Mouse (Mus musculus) urinary bladder, postnatal 4 days (tissue): Measurements from ENCODE around the gene Auts2.

Experiments used
- DNase-seq, 2 experiments: peaks; one replicate each; pipeline ENCODE4 v3.0.0; 2021 to 2022; ENCODE audit warnings: low spot score in 2 of 2

Gene Auts2

GRCm38 (mm10) chr5:132388746-132389145 is 154.4 kb downstream of the Auts2 start:
- no peak for DNase-seq

- no peak for DNase-seq
Measured at GRCm38 (mm10) chr5:132385244-132385855, 157.8 kb downstream of the Auts2 start.

GRCm38 (mm10) chr5:132380261-132380660 is 162.9 kb downstream of the Auts2 start:
- DNase-seq = no peak

- DNase-seq = no peak
Measured at GRCm38 (mm10) chr5:132378977-132379376, 164.2 kb downstream of the Auts2 start.

- no peak for DNase-seq
Measured at GRCm38 (mm10) chr5:132375130-132375529, 168.0 kb downstream of the Auts2 start.

- no peak for DNase-seq
Measured at GRCm38 (mm10) chr5:132373471-132374075, 169.6 kb downstream of the Auts2 start.

GRCm38 (mm10) chr5:132372605-132373004 is 170.5 kb downstream of the Auts2 start:
- no peak for DNase-seq

- DNase-seq = peak in 1 of 2 experiments; percentile 31
Measured at GRCm38 (mm10) chr5:132368678-132369088, 174.5 kb downstream of the Auts2 start.

GRCm38 (mm10) chr5:132361276-132361675 is 181.9 kb downstream of the Auts2 start:
- DNase-seq = no peak

- no peak for DNase-seq
Measured at GRCm38 (mm10) chr5:132357726-132358125, 185.4 kb downstream of the Auts2 start.

- DNase-seq = no peak
Measured at GRCm38 (mm10) chr5:132355935-132356334, 187.2 kb downstream of the Auts2 start.

GRCm38 (mm10) chr5:132352437-132352836 is 190.7 kb downstream of the Auts2 start:
- no peak for DNase-seq

GRCm38 (mm10) chr5:132351139-132351538 is 192.0 kb downstream of the Auts2 start:
- DNase-seq = no peak

GRCm38 (mm10) chr5:132341315-132341714 is 201.8 kb downstream of the Auts2 start:
- DNase-seq = no peak

- no peak for DNase-seq
Measured at GRCm38 (mm10) chr5:132337677-132338076, 205.5 kb downstream of the Auts2 start.

- DNase-seq = no peak
Measured at GRCm38 (mm10) chr5:132335719-132336118, 207.4 kb downstream of the Auts2 start.

GRCm38 (mm10) chr5:132334796-132335195 is 208.3 kb downstream of the Auts2 start:
- DNase-seq = no peak

- DNase-seq = no peak
Measured at GRCm38 (mm10) chr5:132333744-132334143, 209.4 kb downstream of the Auts2 start.

GRCm38 (mm10) chr5:132332521-132332920 is 210.6 kb downstream of the Auts2 start:
- no peak for DNase-seq

GRCm38 (mm10) chr5:132329171-132329936 is 213.8 kb downstream of the Auts2 start:
- DNase-seq = no peak

- DNase-seq = no peak
Measured at GRCm38 (mm10) chr5:132324246-132324883, 218.8 kb downstream of the Auts2 start.

GRCm38 (mm10) chr5:132323608-132324007 is 219.5 kb downstream of the Auts2 start:
- DNase-seq = no peak
